18 mouse cellular contexts compared by ENCODE assay signal in the genomic region with DNA sequence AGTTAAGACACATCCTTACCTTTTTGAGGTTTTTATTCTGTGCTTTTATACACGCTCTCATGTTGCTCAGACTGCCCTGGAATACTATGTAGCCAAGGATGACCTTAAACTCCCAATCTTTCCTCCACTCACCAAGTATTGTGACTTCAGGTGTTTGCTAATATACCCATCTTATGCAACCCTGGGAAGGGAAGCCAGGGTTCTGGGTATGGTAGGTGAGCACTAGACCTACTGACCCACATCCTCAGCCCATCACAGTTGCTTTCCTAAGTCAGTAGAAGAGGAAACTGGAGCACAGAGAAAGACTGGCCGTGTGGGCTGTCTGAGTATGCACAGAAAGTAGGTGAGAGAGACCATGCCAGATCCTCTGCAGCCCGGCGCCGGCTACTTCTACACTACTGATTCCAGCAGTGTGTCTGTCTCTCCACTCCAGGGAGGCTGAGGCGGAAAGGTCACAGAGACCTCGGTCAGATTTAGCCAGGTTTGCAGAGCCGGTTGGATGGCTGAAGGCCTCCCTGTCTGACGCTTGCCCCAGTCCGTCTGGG. TPM values are rescaled to one million over a fixed set of nuclear protein-coding genes. Genes with fewer than 3 reads are reported as not detected.
"Had no signal": no experiment of that assay in that cellular context is flagged by ENCODE, and none has a peak within 500 bp of the region (broad histone marks: within the 10 kb centered on the region; RNA-seq: fewer than 3 reads in every experiment).

No protein-coding gene starts in this region.

- H3K4me3 ChIP-seq: kidney, embryonic 15.5 days; left cerebral cortex, adult 2 months; liver, embryonic 12.5 days; liver, embryonic 15.5 days; midbrain, embryonic 15.5 days; neural tube, embryonic 12.5 days; neural tube, embryonic 15.5 days had no signal

- H3K36me3 ChIP-seq: kidney, embryonic 15.5 days; liver, embryonic 12.5 days; liver, embryonic 15.5 days; midbrain, embryonic 15.5 days; neural tube, embryonic 12.5 days; neural tube, embryonic 15.5 days had no signal

- DNase-seq: kidney, adult 8-10 months; kidney, postnatal 10 days; kidney, postnatal 36 days; layer of hippocampus, postnatal 36 days; lung, adult 18-20 months; lung, postnatal 4 days; right cerebral cortex, postnatal 25 days; thymus, adult 18-20 months; thymus, postnatal 36 days had no signal

- H3K4me1 ChIP-seq: liver, embryonic 12.5 days; liver, embryonic 15.5 days; midbrain, embryonic 15.5 days; neural tube, embryonic 15.5 days had no signal

- H3K27me3 ChIP-seq: kidney, embryonic 15.5 days; liver, embryonic 12.5 days; liver, embryonic 15.5 days; midbrain, embryonic 15.5 days; neural tube, embryonic 12.5 days; neural tube, embryonic 15.5 days had no signal

- H3K9ac ChIP-seq: kidney, embryonic 15.5 days; liver, embryonic 12.5 days; liver, embryonic 15.5 days; midbrain, embryonic 15.5 days; neural tube, embryonic 12.5 days; neural tube, embryonic 15.5 days had no signal

- H3K4me2 ChIP-seq: kidney, embryonic 15.5 days; liver, embryonic 12.5 days; liver, embryonic 15.5 days; midbrain, embryonic 11.5 days; midbrain, embryonic 15.5 days; neural tube, embryonic 12.5 days; neural tube, embryonic 15.5 days had no signal

- H3K9me3 ChIP-seq: kidney, embryonic 15.5 days; liver, embryonic 12.5 days; liver, embryonic 15.5 days; midbrain, embryonic 15.5 days; neural tube, embryonic 12.5 days; neural tube, embryonic 15.5 days had no signal

- H3K27ac ChIP-seq: kidney, embryonic 15.5 days; left cerebral cortex, adult 2 months; liver, embryonic 12.5 days; liver, embryonic 15.5 days; midbrain, embryonic 15.5 days; neural tube, embryonic 12.5 days; neural tube, embryonic 15.5 days had no signal

- ATAC-seq: liver, embryonic 12.5 days; midbrain, embryonic 15.5 days had no signal

RNA-seq across cellular contexts. Expression of gene Myo1e, which starts 44.4 kb away (rescaled TPM):
- total RNA-seq: megakaryocyte progenitor cell, adult 5-6 weeks had no signal
